Mouse (Mus musculus) thymus, postnatal 36 days (tissue): Measurements from ENCODE around the gene Hdac7.

Experiments used
- DNase-seq, 2 experiments: peaks; one replicate each; pipeline ENCODE4 v3.0.0; 2022; ENCODE audit warnings: mixed read lengths in 2 of 2

Gene Hdac7

GRCm38 (mm10) chr15:97831242-97831986 lies 12.9 kb downstream of the Hdac7 start:
- DNase-seq: peak; percentile 71 to 74

DNA sequence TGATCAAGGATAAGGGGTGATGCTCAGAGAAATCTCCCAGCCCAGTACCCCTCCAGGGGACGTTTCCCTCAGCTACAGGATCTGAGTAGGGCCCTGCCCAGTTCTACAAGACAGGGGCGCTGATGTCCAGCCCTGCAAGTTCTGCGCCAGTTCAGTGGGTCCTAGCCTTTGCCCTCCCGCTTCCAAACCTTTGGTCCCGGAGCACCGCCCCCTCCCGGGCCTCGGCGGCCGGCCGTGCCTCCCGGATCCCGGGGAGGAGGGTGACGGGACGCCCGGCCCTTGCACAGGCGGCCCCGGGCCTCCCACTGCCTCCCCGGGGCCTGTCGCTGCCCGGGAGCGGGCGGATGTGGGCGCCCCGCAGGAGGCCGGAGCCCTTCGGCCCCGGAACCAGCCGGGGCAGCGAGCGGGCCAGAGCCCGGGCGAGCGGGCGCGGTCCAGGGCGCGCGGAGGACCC lies 13.5 kb downstream of the Hdac7 start:
- peak; percentile 61 to 67 for DNase-seq

GRCm38 (mm10) chr15:97830253-97830787 lies 14.0 kb downstream of the Hdac7 start:
- no peak for DNase-seq

DNA sequence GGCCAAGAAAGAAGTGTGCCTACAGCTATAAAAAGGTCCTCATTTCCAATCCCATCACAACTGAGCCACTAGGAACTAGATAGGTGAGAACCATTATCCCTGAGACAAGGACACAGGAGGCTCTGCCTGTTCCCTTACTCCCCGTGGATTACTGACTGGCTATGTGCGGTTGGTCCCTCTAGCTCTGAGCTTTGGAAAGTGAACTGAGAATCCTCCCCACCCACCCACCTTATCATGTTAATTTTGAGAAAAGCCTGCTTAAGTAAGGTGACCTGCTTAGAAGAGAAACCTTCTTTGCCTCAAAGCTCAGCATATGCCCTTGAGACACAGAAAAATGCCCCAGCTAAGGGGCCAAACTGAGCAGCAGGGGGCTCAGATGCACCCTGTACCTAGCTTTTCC lies 14.9 kb downstream of the Hdac7 start:
- no peak for DNase-seq

- peak; percentile 60 to 65 for DNase-seq
These were observed 15.4 kb downstream of the Hdac7 start for GRCm38 (mm10) chr15:97828901-97829338.

GRCm38 (mm10) chr15:97828221-97828842 lies 16.0 kb downstream of the Hdac7 start:
- DNase-seq: no peak

DNA sequence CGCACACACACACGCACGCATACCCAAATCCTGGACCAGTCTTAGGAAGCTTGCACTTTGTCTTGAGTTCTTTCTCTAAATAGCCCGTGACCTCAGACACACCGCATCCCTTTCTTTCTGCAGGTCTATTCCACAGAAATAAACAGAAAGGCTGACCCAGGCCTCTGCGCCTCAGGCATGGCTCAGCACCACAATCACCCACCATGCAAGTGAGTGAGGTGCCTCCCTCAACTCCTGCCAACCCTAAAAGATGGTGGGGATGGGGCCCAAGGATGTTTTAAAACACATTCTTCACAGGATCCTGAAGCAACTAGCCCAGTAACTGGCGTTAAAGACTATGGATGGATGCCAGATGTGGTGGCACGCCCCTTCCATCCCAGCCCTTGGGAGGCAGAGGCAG lies 16.9 kb downstream of the Hdac7 start:
- no peak for DNase-seq

DNA sequence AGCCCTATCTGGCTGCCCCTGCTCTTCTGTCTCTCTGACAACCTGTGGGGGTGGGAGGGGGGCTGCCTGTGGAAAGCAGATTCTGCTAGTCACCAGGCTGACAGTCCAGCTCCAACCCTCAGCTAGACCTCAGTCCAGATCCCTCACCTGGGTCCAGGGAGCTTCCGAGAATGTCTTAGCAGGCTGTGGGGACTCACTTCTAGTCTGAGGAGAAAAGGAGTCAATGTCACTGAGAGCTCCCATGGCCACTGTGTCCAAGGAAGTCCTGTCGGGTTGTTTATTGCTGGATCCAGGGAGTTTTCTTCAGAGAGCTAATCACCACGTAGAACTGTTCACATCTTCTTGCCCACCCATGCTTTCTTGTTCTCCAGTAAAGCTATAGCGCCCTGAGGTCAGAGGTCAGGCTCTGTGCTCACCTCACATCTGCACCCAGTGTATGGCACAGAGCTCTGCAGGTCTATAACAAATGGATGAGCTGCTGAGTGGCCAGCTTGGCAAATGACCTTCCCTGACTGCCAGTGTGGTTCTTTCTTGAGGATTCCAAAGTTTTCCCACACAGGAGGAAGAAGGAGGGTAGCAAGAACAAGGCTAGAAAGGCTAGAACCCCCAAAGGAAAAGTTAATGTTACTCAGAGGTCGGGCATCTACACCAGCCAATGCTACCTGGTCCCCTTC lies 17.6 kb downstream of the Hdac7 start:
- no peak for DNase-seq

DNA sequence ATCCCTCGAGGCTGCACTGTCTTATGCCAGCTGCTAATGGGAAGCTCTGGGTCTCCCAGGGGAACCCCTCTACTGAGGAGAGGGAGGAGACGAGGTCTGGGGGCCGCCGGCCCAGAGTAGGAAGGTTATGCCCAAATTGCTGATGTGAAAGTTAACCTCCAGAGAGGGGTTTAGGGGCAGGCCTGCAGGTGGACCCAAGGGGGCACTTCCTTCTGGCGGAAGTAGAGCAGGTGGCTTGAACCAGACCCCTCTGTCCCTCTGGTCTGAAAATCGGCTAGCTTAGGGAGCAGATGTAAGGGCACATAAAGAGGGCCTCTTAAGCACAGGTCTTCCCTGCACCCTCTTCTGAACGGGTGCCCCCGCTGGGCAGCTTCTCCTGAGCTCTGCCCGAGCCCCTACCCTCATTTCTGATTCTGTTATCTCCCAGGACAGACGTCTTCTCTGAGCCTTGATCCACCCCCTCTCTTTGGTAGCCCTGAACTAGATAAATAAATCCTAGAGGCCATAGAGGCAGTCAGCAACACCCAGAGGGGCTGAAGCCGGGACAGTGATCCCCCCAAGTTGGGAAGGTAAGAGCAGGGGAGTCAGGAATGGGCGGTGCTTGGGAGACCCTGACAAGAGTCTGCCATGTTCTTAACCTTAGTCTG lies 18.2 kb downstream of the Hdac7 start:
- DNase-seq: no peak

DNA sequence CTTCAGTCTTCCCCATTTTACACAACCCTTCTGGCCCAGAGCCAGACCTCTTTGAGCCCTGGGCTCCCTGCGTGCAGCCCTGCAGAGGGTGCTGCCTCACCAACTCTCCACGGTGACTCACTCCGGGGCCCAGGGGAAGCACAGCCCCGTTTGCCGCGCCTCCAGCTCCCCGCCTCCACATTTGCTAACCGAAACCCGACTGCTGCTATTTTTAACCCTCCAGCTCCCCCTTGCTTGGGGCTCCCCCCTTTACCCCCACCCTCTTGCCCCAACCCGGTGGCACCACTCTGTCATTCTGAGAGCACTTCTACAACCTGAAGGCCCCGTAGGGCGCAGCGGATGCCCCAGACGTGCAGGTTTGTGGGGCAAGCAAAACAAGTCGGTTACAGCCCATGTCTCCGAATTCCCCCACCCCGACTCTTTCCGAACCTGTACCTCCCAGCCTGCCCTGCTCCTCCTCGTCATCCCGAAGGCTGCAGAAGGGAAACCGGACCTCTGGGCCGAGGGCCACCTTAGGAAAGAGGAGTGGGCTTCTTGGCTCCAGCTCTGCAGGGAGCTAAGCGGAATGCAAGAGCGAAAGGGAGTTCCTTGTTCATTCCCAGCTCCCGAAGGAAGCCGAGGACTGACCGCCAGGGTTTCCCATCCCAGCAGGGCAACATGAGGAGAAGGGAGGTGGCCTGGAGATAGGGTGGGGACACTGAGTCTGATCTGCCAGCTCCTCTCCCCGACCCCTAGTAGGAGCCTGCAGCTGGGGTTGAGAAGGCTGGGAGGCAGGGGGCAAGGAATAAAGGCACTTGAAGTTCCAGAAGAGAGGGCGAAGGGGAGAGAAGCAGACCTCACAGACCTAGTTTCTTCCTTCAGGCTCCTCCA lies 19.0 kb downstream of the Hdac7 start:
- peak; percentile 92 to 97 for DNase-seq

DNA sequence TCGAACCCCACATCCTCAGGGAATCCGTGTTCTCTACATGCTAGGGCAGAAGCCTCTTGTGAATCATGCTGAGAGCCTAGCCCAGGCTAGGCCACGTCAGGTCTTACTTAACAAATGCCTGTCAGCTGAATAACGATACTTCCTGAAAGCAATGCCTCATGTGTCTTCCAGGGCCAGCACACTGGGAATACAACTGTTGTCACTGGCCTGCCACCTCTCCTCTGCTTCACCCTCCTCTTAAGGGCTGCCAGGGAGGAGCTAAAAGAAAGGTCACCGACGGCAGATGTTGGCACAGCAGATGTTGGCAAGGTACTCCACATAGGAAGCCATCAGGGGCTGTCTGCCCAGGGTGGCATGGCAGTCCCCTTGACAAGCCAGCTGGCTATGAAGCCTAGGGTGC lies 20.3 kb downstream of the Hdac7 start:
- no peak for DNase-seq

- no peak for DNase-seq
These were observed 20.8 kb downstream of the Hdac7 start for GRCm38 (mm10) chr15:97823479-97823878.

DNA sequence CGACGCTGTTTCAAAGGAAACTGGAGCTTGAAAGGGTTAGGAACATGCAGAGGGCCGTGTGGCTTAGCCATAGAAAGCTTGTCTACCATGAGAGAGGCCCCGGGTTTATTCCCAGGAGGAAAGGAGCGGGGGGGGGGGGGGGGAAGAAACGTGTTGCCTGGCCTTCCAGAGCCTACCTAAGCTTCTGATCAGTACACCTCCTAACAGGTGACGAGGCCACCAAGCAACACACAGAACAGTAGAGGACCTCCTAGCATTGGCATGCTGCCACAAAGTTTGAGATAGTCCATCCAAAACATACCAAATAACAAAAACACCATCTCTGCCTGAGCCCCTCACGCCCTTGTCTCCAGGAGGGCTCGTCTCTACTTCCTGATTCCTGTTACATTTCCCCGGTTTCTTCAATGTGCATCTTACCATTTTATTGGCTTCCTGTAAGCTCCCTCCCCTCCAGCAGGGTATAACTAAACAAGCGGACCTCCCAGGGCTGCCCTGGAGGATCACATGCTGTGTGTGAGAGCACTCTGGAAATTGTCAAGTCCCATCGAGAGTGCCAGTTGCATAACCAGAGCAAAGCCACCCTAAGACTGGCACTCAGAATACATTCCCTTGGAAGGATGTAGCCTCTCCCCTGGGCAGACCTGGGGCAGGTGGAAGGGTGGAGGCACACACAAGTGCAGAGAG lies 21.6 kb downstream of the Hdac7 start:
- DNase-seq: no peak

GRCm38 (mm10) chr15:97821983-97822363 lies 22.3 kb downstream of the Hdac7 start:
- DNase-seq: peak; percentile 61 to 77

- DNase-seq: peak in 1 of 2 experiments; percentile 47
These were observed 22.9 kb downstream of the Hdac7 start for GRCm38 (mm10) chr15:97821321-97821982.

GRCm38 (mm10) chr15:97819937-97820336 lies 24.4 kb downstream of the Hdac7 start:
- DNase-seq: no peak

GRCm38 (mm10) chr15:97816199-97816994 lies 27.9 kb downstream of the Hdac7 start:
- DNase-seq: no peak

DNA sequence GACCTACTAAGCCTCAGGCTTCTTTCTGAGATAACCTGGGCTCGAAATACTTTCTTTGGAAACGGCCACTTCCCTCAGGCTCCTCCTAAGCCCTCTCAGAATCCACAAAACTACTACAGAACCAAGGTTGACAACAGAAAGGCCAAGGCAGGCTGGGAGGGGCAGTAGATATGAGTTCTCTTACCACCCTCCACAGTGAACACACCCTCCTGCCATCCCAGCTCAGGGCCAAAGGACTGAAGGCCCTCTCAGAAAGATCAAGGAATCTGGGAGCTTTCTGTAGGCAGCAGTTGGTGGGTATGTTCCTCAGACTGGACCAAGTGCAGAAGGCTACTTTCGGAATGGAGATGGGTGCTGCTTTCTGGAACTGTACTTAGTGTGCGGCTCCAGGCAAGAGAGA lies 29.0 kb downstream of the Hdac7 start:
- DNase-seq: no peak

- DNase-seq: no peak
These were observed 29.6 kb downstream of the Hdac7 start for GRCm38 (mm10) chr15:97814703-97815102.
